Mouse (Mus musculus) megakaryocyte, adult 5-6 weeks (primary cell): Measurements from ENCODE around the gene Rnf113a1. TPM values are rescaled to one million over a fixed set of nuclear protein-coding genes. Genes with fewer than 3 reads are reported as not detected.
"Not testable (repeated sequence)": the region's sequence is repeated elsewhere in the genome, so short reads cannot be mapped to it uniquely, and the experiment has no call there.

ENCODE experiments used
- ATAC-seq: 2 replicates; pipeline ENCODE4 v1.8.0; 2016; ENCODE audit warnings: mild to moderate bottlenecking, inconsistent platforms; ENCODE audit not compliant: poor library complexity, severe bottlenecking
- total RNA-seq, 2 experiments: library from RNA; stranded (forward) in 1 of 2; stranded (reverse) in 1 of 2; fragments of 153-499, 151-499 nt in 1 of 2; fragments of 221-1000, 200-1000 nt in 1 of 2; gene quantifications; 2 replicates each; pipeline versions ENCODE4 v1.2.3 to v1.2.4; 2015 to 2017

Rnf113a1 gene
- total RNA-seq (2015) = 6.4 and 6.5 TPM in 2 replicates
- total RNA-seq (2017) = 2.8 and 4.5 TPM in 2 replicates

GRCm38 (mm10) chrX:37191105-37191743 lies at the start of gene Rnf113a1, which contains the start of gene Ndufa1:
TSS of gene Rnf113a1 (plus strand) at chrX:37191245.
TSS of gene Ndufa1 (minus strand) at chrX:37191163.
- peak; percentile 99 for ATAC-seq

- ATAC-seq = no peak
These were observed 49.3 kb upstream of the Rnf113a1 start for GRCm38 (mm10) chrX:37141732-37142131.

- not testable (repeated sequence) for ATAC-seq
These were observed 46.5 kb upstream of the Rnf113a1 start for GRCm38 (mm10) chrX:37144498-37144897.

- peak; percentile 60; the same call in 1 of the 2 replicates for ATAC-seq
These were observed 46.1 kb upstream of the Rnf113a1 start for GRCm38 (mm10) chrX:37144954-37145353.

- ATAC-seq = no peak
These were observed 33.2 kb upstream of the Rnf113a1 start for GRCm38 (mm10) chrX:37157839-37158238.

GRCm38 (mm10) chrX:37161169-37161568 lies 29.9 kb upstream of the Rnf113a1 start:
- no peak for ATAC-seq

GRCm38 (mm10) chrX:37163115-37163514 lies 27.9 kb upstream of the Rnf113a1 start:
- ATAC-seq = no peak

- peak; percentile 80 for ATAC-seq
These were observed 24.0 kb upstream of the Rnf113a1 start for GRCm38 (mm10) chrX:37167085-37167484.

GRCm38 (mm10) chrX:37168742-37169141 lies 22.3 kb upstream of the Rnf113a1 start, which contains the start of gene Akap14:
TSS of gene Akap14 (minus strand) at chrX:37168842.
- ATAC-seq = no peak

- not testable (repeated sequence) for ATAC-seq
These were observed 6.6 kb upstream of the Rnf113a1 start for GRCm38 (mm10) chrX:37184401-37184800.

GRCm38 (mm10) chrX:37190755-37191104 lies 315 bp upstream of the Rnf113a1 start:
- ATAC-seq = no peak

GRCm38 (mm10) chrX:37191744-37192379 lies 817 bp downstream of the Rnf113a1 start:
- ATAC-seq = peak; percentile 63

GRCm38 (mm10) chrX:37198676-37199075 lies 7.6 kb downstream of the Rnf113a1 start:
- no peak for ATAC-seq

- no peak for ATAC-seq
These were observed 19.9 kb downstream of the Rnf113a1 start, which contains the start of gene Gm9 for GRCm38 (mm10) chrX:37210941-37211340. TSS of gene Gm9 (minus strand) at chrX:37211041.

- not testable (repeated sequence) for ATAC-seq
These were observed 31.1 kb downstream of the Rnf113a1 start, which contains the start of gene Rhox1 for GRCm38 (mm10) chrX:37222158-37222557. TSS of gene Rhox1 (minus strand) at chrX:37222258.

Other genes starting within 250 kb of the Rnf113a1 start
- gene Sept6, start 199.5 kb upstream of the Rnf113a1 start, total RNA-seq (2015) = 42.3 and 42.4 TPM in 2 replicates
- gene Sept6, start 199.5 kb upstream of the Rnf113a1 start, total RNA-seq (2017) = 37.9 and 38.7 TPM in 2 replicates
- gene Sowahd, start 142.4 kb upstream of the Rnf113a1 start, total RNA-seq (2015) = not detected in 2 replicates
- gene Sowahd, start 142.4 kb upstream of the Rnf113a1 start, total RNA-seq (2017) = not detected in 2 replicates
- 1,116 and 1,186 TPM in 2 replicates for gene Rpl39, start 105.8 kb upstream of the Rnf113a1 start, total RNA-seq (2015)
- 3,519 and 4,154 TPM in 2 replicates for gene Rpl39, start 105.8 kb upstream of the Rnf113a1 start, total RNA-seq (2017)
- 18.2 and 24.7 TPM in 2 replicates for gene Upf3b, start 80.9 kb upstream of the Rnf113a1 start, total RNA-seq (2015)
- gene Upf3b, start 80.9 kb upstream of the Rnf113a1 start, total RNA-seq (2017) = 25.6 and 26.2 TPM in 2 replicates
- 16.9 and 18.5 TPM in 2 replicates for gene Nkap, start 64.5 kb upstream of the Rnf113a1 start, total RNA-seq (2015)
- 30.5 and 37.4 TPM in 2 replicates for gene Nkap, start 64.5 kb upstream of the Rnf113a1 start, total RNA-seq (2017)
- gene Akap14, start 22.4 kb upstream of the Rnf113a1 start, total RNA-seq (2015) = not detected in 2 replicates
- gene Akap14, start 22.4 kb upstream of the Rnf113a1 start, total RNA-seq (2017) = not detected in 2 replicates
- gene Ndufa1, start 82 bp upstream of the Rnf113a1 start, total RNA-seq (2015) = 203 and 221 TPM in 2 replicates
- gene Ndufa1, start 82 bp upstream of the Rnf113a1 start, total RNA-seq (2017) = 123 and 131 TPM in 2 replicates
- gene Gm9, start 19.8 kb downstream of the Rnf113a1 start, total RNA-seq (2015) = not detected in 2 replicates
- not detected in 2 replicates for gene Gm9, start 19.8 kb downstream of the Rnf113a1 start, total RNA-seq (2017)
- gene Rhox1, start 31.0 kb downstream of the Rnf113a1 start, total RNA-seq (2015) = not detected in 2 replicates
- not detected in 2 replicates for gene Rhox1, start 31.0 kb downstream of the Rnf113a1 start, total RNA-seq (2017)
- not detected in 2 replicates for gene Rhox2a, start 53.7 kb downstream of the Rnf113a1 start, total RNA-seq (2015)
- not detected in 2 replicates for gene Rhox2a, start 53.7 kb downstream of the Rnf113a1 start, total RNA-seq (2017)
- not detected in 2 replicates for gene Rhox3a, start 58.7 kb downstream of the Rnf113a1 start, total RNA-seq (2015)
- gene Rhox3a, start 58.7 kb downstream of the Rnf113a1 start, total RNA-seq (2017) = not detected in 2 replicates
- gene Rhox4a, start 74.1 kb downstream of the Rnf113a1 start, total RNA-seq (2015) = not detected in 2 replicates
- gene Rhox4a, start 74.1 kb downstream of the Rnf113a1 start, total RNA-seq (2017) = not detected in 2 replicates
- not detected in 2 replicates for gene Rhox3a2, start 188.8 kb downstream of the Rnf113a1 start, total RNA-seq (2015)
- not detected in 2 replicates for gene Rhox3a2, start 188.8 kb downstream of the Rnf113a1 start, total RNA-seq (2017)
- gene Rhox4a2, start 199.6 kb downstream of the Rnf113a1 start, total RNA-seq (2015) = not detected in 2 replicates
- gene Rhox4a2, start 199.6 kb downstream of the Rnf113a1 start, total RNA-seq (2017) = not detected in 2 replicates
- not detected in 2 replicates for gene Rhox2b, start 220.8 kb downstream of the Rnf113a1 start, total RNA-seq (2015)
- gene Rhox2b, start 220.8 kb downstream of the Rnf113a1 start, total RNA-seq (2017) = not detected in 2 replicates
- gene Rhox4b, start 241.2 kb downstream of the Rnf113a1 start, total RNA-seq (2015) = not detected in 2 replicates
- not detected in 2 replicates for gene Rhox4b, start 241.2 kb downstream of the Rnf113a1 start, total RNA-seq (2017)